Mouse (Mus musculus) small intestine, adult 2 months (tissue): ENCODE results near the gene Lpin1.

ENCODE experiments used
- CTCF ChIP-seq: fragments of 200-500 bp; IDR thresholded peaks from 2 replicates; pipeline ENCODE4 v1.5.1; 2012; ENCODE audit warnings: low read depth, mild to moderate bottlenecking, control low read depth, inconsistent platforms, low read length, moderate library complexity, mixed read lengths; ENCODE audit not compliant: insufficient replicate concordance, insufficient read length; ENCODE audit errors: extremely low read depth
- POLR2A ChIP-seq: fragments of 200-500 bp; IDR thresholded peaks from 2 replicates; pipeline ENCODE4 v1.6.1; 2012; ENCODE audit warnings: low read depth, mild to moderate bottlenecking, control low read depth, inconsistent platforms, low read length, moderate library complexity

- TF ChIP-seq POLR2A, result no peak
- no peak for TF ChIP-seq CTCF
Measured at GRCm38 (mm10) chr12:16653332-16654093, 42.7 kb upstream of the Lpin1 start, which contains the start of gene Ntsr2.
